Mouse (Mus musculus): Measurements from ENCODE around the gene Cacna1d. TPM values are rescaled to one million over a fixed set of nuclear protein-coding genes. Genes with fewer than 3 reads are reported as not detected.

The Cacna1d gene
- total and polyA plus RNA-seq, 2 experiments: 0.55 to 0.72 TPM

- Histone ChIP-seq H3K79me2 (ENCODE audit: control insufficient read depth, insufficient read depth, low read length) (peaks cover 9% of the 10 kb centered on the region; the same call in 1 of the 2 replicates), H3K4me3 (ENCODE audit: insufficient read depth, low read depth, low read length) (peak overlapping the region; percentile 22), H3K27ac (replicated peaks; ENCODE audit: insufficient read depth, low read depth, low read length) (peak overlapping the region; percentile 89), H3K4me1 (ENCODE audit: control insufficient read depth, insufficient read depth, low read length) (peaks cover 38% of the 10 kb centered on the region), H3K9ac (ENCODE audit: low read depth, low read length) (peak overlapping the region; percentile 39; the same call in 1 of the 2 replicates), H3K36me3 (ENCODE audit: control insufficient read depth, insufficient read depth, low read length) (0 out of 2 replicates have a peak, but pooled peaks cover 2% of the 10 kb centered on the region), H3K27me3 (ENCODE audit: control insufficient read depth, insufficient read depth, low read length) (no peaks in the 10 kb centered on the region)
- TF ChIP-seq CTCF (IDR thresholded peaks at IDR 0.05; ENCODE audit: low read depth, low read length) (no peak), POLR2A (IDR thresholded peaks at IDR 0.05; ENCODE audit: extremely low read depth, insufficient read depth, low read length) (no peak)
- 17% methylated on average over 10 of the region's 10 CpGs for WGBS
- peak; percentile 92 for DNase-seq (ENCODE audit: extremely low read depth, low read depth, low spot score)
Measured at GRCm38 (mm10) chr14:30011886-30012560, 479.2 kb downstream of the Cacna1d start.

GRCm38 (mm10) chr14:30009864-30010560 is 481.2 kb downstream of the Cacna1d start:
- TF ChIP-seq POLR2A (IDR thresholded peaks at IDR 0.05; ENCODE audit: extremely low read depth, insufficient read depth, low read length): 0 out of 2 replicates have a peak, but pooled peaks have one; percentile 48
- TF ChIP-seq CTCF (IDR thresholded peaks at IDR 0.05; ENCODE audit: low read depth, low read length): no peak
- H3K4me1 ChIP-seq (ENCODE audit: control insufficient read depth, insufficient read depth, low read length): peaks cover 26% of the 10 kb centered on the region
- peak; percentile 100 for DNase-seq (ENCODE audit: extremely low read depth, low read depth, low spot score)
- peak overlapping the region; percentile 94 for H3K9ac ChIP-seq (ENCODE audit: low read depth, low read length)
- peaks cover 9% of the 10 kb centered on the region; the same call in 1 of the 2 replicates for H3K79me2 ChIP-seq (ENCODE audit: control insufficient read depth, insufficient read depth, low read length)
- H3K27me3 ChIP-seq (ENCODE audit: control insufficient read depth, insufficient read depth, low read length): no peaks in the 10 kb centered on the region
- peak overlapping the region; percentile 89 for H3K27ac ChIP-seq (replicated peaks; ENCODE audit: insufficient read depth, low read depth, low read length)
- peak overlapping the region; percentile 87 for H3K4me3 ChIP-seq (ENCODE audit: insufficient read depth, low read depth, low read length)
- H3K36me3 ChIP-seq (ENCODE audit: control insufficient read depth, insufficient read depth, low read length): 0 out of 2 replicates have a peak, but pooled peaks cover 2% of the 10 kb centered on the region
- WGBS: 15% methylated on average over 10 of the region's 10 CpGs

- Histone ChIP-seq H3K79me2 (ENCODE audit: control insufficient read depth, insufficient read depth, low read length) (peaks cover 9% of the 10 kb centered on the region; the same call in 1 of the 2 replicates), H3K4me1 (ENCODE audit: control insufficient read depth, insufficient read depth, low read length) (peaks cover 19% of the 10 kb centered on the region), H3K27ac (replicated peaks; ENCODE audit: insufficient read depth, low read depth, low read length) (peak within 1 kb of the TSS; percentile 89), H3K36me3 (ENCODE audit: control insufficient read depth, insufficient read depth, low read length) (0 out of 2 replicates have a peak, but pooled peaks cover 2% of the 10 kb centered on the region), H3K27me3 (ENCODE audit: control insufficient read depth, insufficient read depth, low read length) (no peaks in the 10 kb centered on the region), H3K9ac (ENCODE audit: low read depth, low read length) (peak within 1 kb of the TSS; percentile 94), H3K4me3 (ENCODE audit: insufficient read depth, low read depth, low read length) (peak within 1 kb of the TSS; percentile 87)
- TF ChIP-seq POLR2A (IDR thresholded peaks at IDR 0.05; ENCODE audit: extremely low read depth, insufficient read depth, low read length) (peak; percentile 75; the same call in 1 of the 2 replicates), CTCF (IDR thresholded peaks at IDR 0.05; ENCODE audit: low read depth, low read length) (no peak)
- DNase-seq (ENCODE audit: extremely low read depth, low read depth, low spot score): peak; percentile 75
- WGBS: 3% methylated on average over 54 of the region's 54 CpGs
Measured at GRCm38 (mm10) chr14:30008733-30009575, 482.3 kb downstream of the Cacna1d start, which contains the start of the genes Il17rb and Chdh. Il17rb (minus strand) TSS chr14:30008896. Chdh (plus strand) TSS chr14:30009023.

- TF ChIP-seq POLR2A (IDR thresholded peaks at IDR 0.05; ENCODE audit: extremely low read depth, insufficient read depth, low read length): no peak
- WGBS: 13% methylated on average over 3 of the region's 3 CpGs
- Histone ChIP-seq H3K79me2 (ENCODE audit: control insufficient read depth, insufficient read depth, low read length) (no peaks in the 10 kb centered on the region), H3K9ac (ENCODE audit: low read depth, low read length) (0 out of 2 replicates have a peak overlapping the region, but pooled peaks have one; percentile 6), H3K36me3 (ENCODE audit: control insufficient read depth, insufficient read depth, low read length) (peaks cover 6% of the 10 kb centered on the region; the same call in 1 of the 2 replicates), H3K4me3 (ENCODE audit: insufficient read depth, low read depth, low read length) (no peak overlapping the region), H3K27ac (replicated peaks; ENCODE audit: insufficient read depth, low read depth, low read length) (peak overlapping the region; percentile 66), H3K4me1 (ENCODE audit: control insufficient read depth, insufficient read depth, low read length) (peaks cover 38% of the 10 kb centered on the region), H3K27me3 (ENCODE audit: control insufficient read depth, insufficient read depth, low read length) (no peaks in the 10 kb centered on the region)
- DNase-seq (ENCODE audit: extremely low read depth, low read depth, low spot score): peak; percentile 85
Measured at GRCm38 (mm10) chr14:29999475-29999811, 491.8 kb downstream of the Cacna1d start.

GRCm38 (mm10) chr14:29998747-29999474 is 492.3 kb downstream of the Cacna1d start:
- Histone ChIP-seq H3K79me2 (ENCODE audit: control insufficient read depth, insufficient read depth, low read length) (no peaks in the 10 kb centered on the region), H3K36me3 (ENCODE audit: control insufficient read depth, insufficient read depth, low read length) (peaks cover 11% of the 10 kb centered on the region), H3K4me1 (ENCODE audit: control insufficient read depth, insufficient read depth, low read length) (peaks cover 38% of the 10 kb centered on the region), H3K9ac (ENCODE audit: low read depth, low read length) (peak overlapping the region; percentile 52; the same call in 1 of the 2 replicates), H3K4me3 (ENCODE audit: insufficient read depth, low read depth, low read length) (peak overlapping the region; percentile 10), H3K27ac (replicated peaks; ENCODE audit: insufficient read depth, low read depth, low read length) (peak overlapping the region; percentile 66), H3K27me3 (ENCODE audit: control insufficient read depth, insufficient read depth, low read length) (no peaks in the 10 kb centered on the region)
- no peak for TF ChIP-seq POLR2A (IDR thresholded peaks at IDR 0.05; ENCODE audit: extremely low read depth, insufficient read depth, low read length)
- TF ChIP-seq CTCF (IDR thresholded peaks at IDR 0.05; ENCODE audit: low read depth, low read length): no peak
- WGBS: 54% methylated on average over 13 of the region's 13 CpGs
- no peak for DNase-seq (ENCODE audit: extremely low read depth, low read depth, low spot score)

All from liver, adult 2 months (tissue).